Mouse (Mus musculus): ENCODE measurements around the gene Tcaf3. TPM values are rescaled to one million over a fixed set of nuclear protein-coding genes. Genes with fewer than 3 reads are reported as not detected.

The Tcaf3 gene
- total RNA-seq (2014; rRNA removed) (not detected in 2 replicates), polyA plus RNA-seq (2015; fragmentation: Nextera tagmentation; extraction: Ambion mirVana) (not detected in 2 replicates)

- H3K36me3 ChIP-seq (ENCODE audit: insufficient read depth, low read length): no peaks in the 10 kb centered on the region
- no peak for TF ChIP-seq CTCF (IDR thresholded peaks at IDR 0.05)
- H3K4me2 ChIP-seq (ENCODE audit: low read depth, low read length, poor library complexity, severe bottlenecking): no peak within 1 kb of the TSS
- DNase-seq (ENCODE audit: low spot score) (no peak), ATAC-seq (ENCODE audit: low FRiP score) (no peak)
- no peak within 1 kb of the TSS for H3K4me3 ChIP-seq (ENCODE audit: low read depth, low read length)
- WGBS: 70% methylated on average over 4 of the region's 4 CpGs
- H3K4me1 ChIP-seq (ENCODE audit: insufficient read depth, low read length): no peaks in the 10 kb centered on the region
- H3K27me3 ChIP-seq (ENCODE audit: insufficient read depth, low read length): no peaks in the 10 kb centered on the region
- no peak within 1 kb of the TSS for H3K27ac ChIP-seq (ENCODE audit: low read depth, low read length)
- H3K9ac ChIP-seq (replicated peaks; ENCODE audit: low read length, poor library complexity, severe bottlenecking): no peak within 1 kb of the TSS
- H3K9me3 ChIP-seq (ENCODE audit: low read length): no peaks in the 10 kb centered on the region
Measured at GRCm38 (mm10) chr6:42597592-42597991, at the start of gene Tcaf3. Tcaf3 (minus strand) TSS chr6:42597692.

GRCm38 (mm10) chr6:42644912-42645549, 47.5 kb upstream of the Tcaf3 start, which contains the start of gene Tcaf2:
Tcaf2 (minus strand) TSS chr6:42645254.
- H3K9me3 ChIP-seq (ENCODE audit: low read length): no peaks in the 10 kb centered on the region

GRCm38 (mm10) chr6:42634393-42634792, 36.9 kb upstream of the Tcaf3 start:
- H3K27ac ChIP-seq (ENCODE audit: low read depth, low read length): no peak overlapping the region
- DNase-seq (ENCODE audit: low spot score): no peak
- H3K9me3 ChIP-seq (ENCODE audit: low read length): no peaks in the 10 kb centered on the region
- no peaks in the 10 kb centered on the region for H3K4me1 ChIP-seq (ENCODE audit: insufficient read depth, low read length)
- 74% methylated on average over 5 of the region's 5 CpGs for WGBS
- no peak overlapping the region for H3K4me3 ChIP-seq (ENCODE audit: low read depth, low read length)
- H3K9ac ChIP-seq (replicated peaks; ENCODE audit: low read length, poor library complexity, severe bottlenecking): no peak overlapping the region
- H3K27me3 ChIP-seq (ENCODE audit: insufficient read depth, low read length): no peaks in the 10 kb centered on the region
- no peak overlapping the region for H3K4me2 ChIP-seq (ENCODE audit: low read depth, low read length, poor library complexity, severe bottlenecking)
- TF ChIP-seq CTCF (IDR thresholded peaks at IDR 0.05): no peak
- no peak for ATAC-seq (ENCODE audit: low FRiP score)
- no peaks in the 10 kb centered on the region for H3K36me3 ChIP-seq (ENCODE audit: insufficient read depth, low read length)

More at GRCm38 (mm10) chr6:42644912-42645549, 47.5 kb upstream of the Tcaf3 start, which contains the start of gene Tcaf2:
- H3K36me3 ChIP-seq (ENCODE audit: insufficient read depth, low read length): no peaks in the 10 kb centered on the region
- peak; percentile 80 for DNase-seq (ENCODE audit: low spot score)
- H3K9ac ChIP-seq (replicated peaks; ENCODE audit: low read length, poor library complexity, severe bottlenecking): peak within 1 kb of the TSS; percentile 50
- peak; percentile 95 for ATAC-seq (ENCODE audit: low FRiP score)
- TF ChIP-seq CTCF (IDR thresholded peaks at IDR 0.05): peak; percentile 91
- WGBS: 1% methylated on average over 23 of the region's 23 CpGs
- peak within 1 kb of the TSS; percentile 37 for H3K4me3 ChIP-seq (ENCODE audit: low read depth, low read length)
- no peaks in the 10 kb centered on the region for H3K27me3 ChIP-seq (ENCODE audit: insufficient read depth, low read length)
- no peak within 1 kb of the TSS for H3K27ac ChIP-seq (ENCODE audit: low read depth, low read length)
- H3K4me1 ChIP-seq (ENCODE audit: insufficient read depth, low read length): no peaks in the 10 kb centered on the region
- peak within 1 kb of the TSS; percentile 82 for H3K4me2 ChIP-seq (ENCODE audit: low read depth, low read length, poor library complexity, severe bottlenecking)

GRCm38 (mm10) chr6:42631395-42631794, 33.9 kb upstream of the Tcaf3 start:
- WGBS: 76% methylated on average over 4 of the region's 4 CpGs
- DNase-seq (ENCODE audit: low spot score) (no peak), ATAC-seq (ENCODE audit: low FRiP score) (no peak)
- H3K27me3 ChIP-seq (ENCODE audit: insufficient read depth, low read length): no peaks in the 10 kb centered on the region
- no peaks in the 10 kb centered on the region for H3K9me3 ChIP-seq (ENCODE audit: low read length)
- no peak overlapping the region for H3K4me2 ChIP-seq (ENCODE audit: low read depth, low read length, poor library complexity, severe bottlenecking)
- no peak overlapping the region for H3K27ac ChIP-seq (ENCODE audit: low read depth, low read length)
- no peak overlapping the region for H3K4me3 ChIP-seq (ENCODE audit: low read depth, low read length)
- no peaks in the 10 kb centered on the region for H3K4me1 ChIP-seq (ENCODE audit: insufficient read depth, low read length)
- peak; percentile 36; the same call in 1 of the 2 replicates for TF ChIP-seq CTCF (IDR thresholded peaks at IDR 0.05)
- no peak overlapping the region for H3K9ac ChIP-seq (replicated peaks; ENCODE audit: low read length, poor library complexity, severe bottlenecking)
- H3K36me3 ChIP-seq (ENCODE audit: insufficient read depth, low read length): no peaks in the 10 kb centered on the region

GRCm38 (mm10) chr6:42616904-42617303, 19.4 kb upstream of the Tcaf3 start:
- Histone ChIP-seq H3K36me3 (ENCODE audit: insufficient read depth, low read length) (no peaks in the 10 kb centered on the region), H3K4me1 (ENCODE audit: insufficient read depth, low read length) (no peaks in the 10 kb centered on the region), H3K4me3 (ENCODE audit: low read depth, low read length) (no peak overlapping the region), H3K9me3 (ENCODE audit: low read length) (no peaks in the 10 kb centered on the region), H3K27me3 (ENCODE audit: insufficient read depth, low read length) (no peaks in the 10 kb centered on the region), H3K4me2 (ENCODE audit: low read depth, low read length, poor library complexity, severe bottlenecking) (no peak overlapping the region), H3K9ac (replicated peaks; ENCODE audit: low read length, poor library complexity, severe bottlenecking) (no peak overlapping the region), H3K27ac (ENCODE audit: low read depth, low read length) (no peak overlapping the region)
- 76% methylated on average over 2 of the region's 2 CpGs for WGBS
- TF ChIP-seq CTCF (IDR thresholded peaks at IDR 0.05): no peak
- ATAC-seq (ENCODE audit: low FRiP score) (no peak), DNase-seq (ENCODE audit: low spot score) (no peak)

GRCm38 (mm10) chr6:42612218-42612617, 14.7 kb upstream of the Tcaf3 start:
- ATAC-seq (ENCODE audit: low FRiP score) (no peak), DNase-seq (ENCODE audit: low spot score) (no peak)
- H3K36me3 ChIP-seq (ENCODE audit: insufficient read depth, low read length): no peaks in the 10 kb centered on the region
- H3K4me3 ChIP-seq (ENCODE audit: low read depth, low read length): no peak overlapping the region
- H3K4me2 ChIP-seq (ENCODE audit: low read depth, low read length, poor library complexity, severe bottlenecking): no peak overlapping the region
- H3K27ac ChIP-seq (ENCODE audit: low read depth, low read length): no peak overlapping the region
- no peaks in the 10 kb centered on the region for H3K9me3 ChIP-seq (ENCODE audit: low read length)
- peak; percentile 67 for TF ChIP-seq CTCF (IDR thresholded peaks at IDR 0.05)
- H3K4me1 ChIP-seq (ENCODE audit: insufficient read depth, low read length): no peaks in the 10 kb centered on the region
- H3K9ac ChIP-seq (replicated peaks; ENCODE audit: low read length, poor library complexity, severe bottlenecking): no peak overlapping the region
- H3K27me3 ChIP-seq (ENCODE audit: insufficient read depth, low read length): no peaks in the 10 kb centered on the region

Measured in midbrain, postnatal 0 days (tissue).